Mouse (Mus musculus) lung, adult 18-20 months (tissue): ENCODE data around the gene Car2.
A peak's percentile ranks its signal among the peaks of the same experiment; 100 is the strongest.

ENCODE experiments used
- DNase-seq, 2 experiments: peaks; one replicate each; pipeline ENCODE4 v3.0.0; 2022; ENCODE audit warnings: mixed read lengths in 2 of 2

The Car2 gene

DNA sequence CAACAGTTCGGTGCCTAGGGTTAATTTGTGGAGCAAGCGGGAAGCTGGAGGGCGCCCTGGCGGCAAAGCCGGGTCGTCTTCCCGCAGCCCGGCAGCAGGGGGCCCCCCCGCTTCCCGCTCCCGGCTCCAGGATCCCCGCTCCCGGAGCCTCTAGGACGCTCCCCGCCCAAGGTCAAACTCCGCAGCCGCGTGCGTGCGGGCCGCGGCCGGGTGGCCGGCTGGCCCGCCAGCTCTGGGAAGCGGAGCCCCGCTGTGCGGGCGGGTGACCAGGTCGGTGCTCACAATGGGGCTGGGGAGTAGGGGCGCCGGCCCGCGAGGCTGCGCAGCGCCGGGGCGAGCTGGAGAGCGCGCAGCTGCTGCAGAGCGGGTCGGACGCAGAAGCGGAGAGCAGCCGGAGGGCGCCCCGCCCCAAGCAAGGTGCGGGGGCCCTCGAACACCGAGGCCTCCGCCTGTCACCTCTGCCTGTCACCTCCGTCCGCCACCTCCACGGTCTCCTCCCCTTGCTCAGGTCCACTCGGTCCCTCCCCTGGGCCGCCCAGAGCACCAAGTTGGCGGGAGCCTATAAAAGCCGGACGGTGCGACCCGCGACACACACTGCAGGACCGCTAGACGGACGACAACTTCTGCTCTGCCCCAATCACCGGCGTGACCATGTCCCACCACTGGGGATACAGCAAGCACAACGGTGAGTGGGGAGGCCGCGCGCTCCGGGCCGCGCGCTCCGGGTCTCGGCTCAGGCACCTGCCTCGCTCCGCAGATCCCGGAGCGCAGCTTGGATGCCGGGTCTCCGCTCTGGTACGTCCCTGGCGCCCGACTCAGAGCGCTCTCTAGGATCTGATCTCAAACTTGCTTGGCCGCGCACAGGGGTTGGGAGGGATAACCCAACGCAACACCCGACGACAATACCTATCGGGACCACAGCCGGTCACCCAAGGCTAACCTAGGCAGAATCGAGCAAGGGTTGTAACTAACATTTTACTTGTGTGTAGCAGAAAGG lies at the start of gene Car2:
Car2 (plus strand) TSS at position 172 of the 997 bp plus-strand sequence.
- DNase-seq: peak; percentile 77 to 82

DNA sequence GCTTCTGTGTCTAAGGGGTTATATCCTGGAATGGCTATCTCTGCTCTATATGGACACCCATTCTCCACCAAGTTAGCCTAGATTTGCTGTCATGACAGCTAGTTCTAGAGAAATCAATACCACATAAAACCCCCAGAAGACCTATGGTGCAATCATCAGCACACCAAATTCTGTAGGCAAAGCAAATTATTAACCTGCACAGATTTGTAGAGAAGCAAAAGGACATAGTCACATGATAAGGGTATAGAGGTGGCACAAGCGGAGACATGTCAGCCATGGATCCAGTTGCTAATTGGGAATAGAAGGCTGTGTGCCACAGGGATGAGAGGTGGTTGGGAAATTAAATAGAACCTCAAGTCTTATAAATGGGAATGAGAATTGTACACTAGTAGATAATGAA lies 47.1 kb upstream of the Car2 start:
- DNase-seq: no peak

DNA sequence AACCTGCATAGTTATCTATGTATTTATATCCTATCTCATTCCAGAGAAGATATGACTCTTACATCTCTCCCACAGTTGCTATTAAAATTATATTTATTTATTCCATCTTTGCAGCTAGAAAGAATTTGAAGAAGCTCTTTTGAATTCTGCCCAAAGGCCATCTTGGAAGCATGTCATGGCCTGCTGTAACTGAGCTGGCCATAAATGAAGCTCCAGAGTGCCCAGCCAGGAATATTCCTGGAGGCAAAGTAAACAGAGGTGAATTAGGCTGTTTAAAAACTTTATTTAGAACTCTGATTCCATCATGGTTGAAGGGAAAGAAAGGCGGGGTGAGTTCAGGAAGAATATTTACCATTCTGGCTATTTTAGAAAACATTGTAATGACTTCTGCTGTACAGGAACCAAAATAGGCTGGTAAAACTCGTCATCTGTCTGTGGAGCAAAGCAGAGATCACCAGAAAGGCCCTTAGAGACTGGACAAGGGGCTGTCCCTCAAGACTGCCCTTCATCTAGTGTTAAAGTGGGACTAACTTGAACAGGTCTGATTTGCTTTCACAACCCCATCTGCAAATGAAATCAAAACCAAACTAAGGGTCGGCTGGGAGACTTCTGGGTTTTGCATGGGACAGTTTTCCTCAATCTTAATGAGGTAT lies 46.5 kb upstream of the Car2 start:
- DNase-seq: no peak

DNA sequence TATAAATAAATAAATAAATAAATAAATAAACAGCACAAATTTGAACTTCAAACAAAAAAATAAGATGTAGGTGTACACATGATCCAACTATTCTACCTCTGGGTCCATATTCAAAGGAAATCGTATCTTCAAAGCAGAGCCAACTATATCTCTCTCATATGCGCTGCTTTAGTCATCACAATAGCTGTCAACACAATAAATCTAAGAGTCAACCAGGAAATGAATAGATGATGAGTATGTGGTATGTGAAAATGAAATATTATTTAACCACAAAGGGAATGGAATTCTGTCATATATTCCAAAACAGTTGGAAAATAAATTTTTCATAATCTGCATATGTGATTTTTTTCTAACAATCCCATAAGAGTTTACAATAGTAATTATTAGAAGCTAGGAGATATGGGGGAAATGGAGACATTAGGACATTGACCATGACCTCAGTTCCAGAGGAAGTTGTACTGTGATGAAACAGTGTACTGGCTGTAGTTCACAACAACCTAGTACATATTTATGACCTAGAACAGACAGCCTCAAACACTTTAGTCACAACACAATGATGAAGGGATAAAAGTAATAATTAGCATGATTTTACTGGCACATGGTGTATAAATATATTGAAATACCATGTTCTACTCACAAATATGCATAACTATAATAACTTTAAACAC lies 37.4 kb upstream of the Car2 start:
- DNase-seq: no peak

DNA sequence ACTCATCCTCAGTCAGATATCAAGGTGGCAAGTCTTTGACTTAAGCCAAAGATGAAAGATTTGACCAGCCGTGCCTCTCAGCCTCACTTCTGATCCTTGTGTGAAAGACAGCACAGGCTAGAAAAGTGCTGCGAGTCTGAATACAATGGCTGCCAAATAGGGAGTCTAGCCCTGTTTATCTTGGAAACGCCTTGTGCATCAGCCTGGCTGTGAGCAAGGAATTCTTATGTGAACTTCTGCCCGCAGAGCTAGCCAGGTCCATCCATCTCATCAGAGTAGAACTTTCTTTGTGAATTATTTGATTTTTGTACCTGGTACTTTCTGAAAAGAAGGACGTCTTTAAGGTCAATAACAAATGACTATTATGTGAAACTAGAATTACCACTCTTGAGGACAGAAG lies 32.1 kb upstream of the Car2 start:
- no peak for DNase-seq

DNA sequence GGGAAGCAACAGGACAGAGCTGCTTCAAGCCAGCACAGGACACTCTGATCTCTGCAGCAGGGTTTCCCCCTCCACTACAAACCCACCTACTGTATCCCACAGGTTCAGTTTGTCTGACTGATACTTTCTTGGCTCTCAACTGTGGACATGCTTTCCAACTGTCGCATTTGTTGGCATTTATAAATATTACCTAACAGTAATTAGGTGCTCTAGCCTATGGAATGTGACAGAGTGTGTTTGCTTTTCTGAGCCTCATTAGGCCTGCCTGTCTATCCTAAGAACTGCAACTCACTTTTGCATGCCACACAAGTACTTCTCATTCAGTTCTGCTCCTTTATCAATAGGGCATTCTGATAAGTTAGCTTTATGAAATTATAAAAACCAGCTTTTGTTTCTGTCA lies 31.6 kb upstream of the Car2 start:
- no peak for DNase-seq

DNA sequence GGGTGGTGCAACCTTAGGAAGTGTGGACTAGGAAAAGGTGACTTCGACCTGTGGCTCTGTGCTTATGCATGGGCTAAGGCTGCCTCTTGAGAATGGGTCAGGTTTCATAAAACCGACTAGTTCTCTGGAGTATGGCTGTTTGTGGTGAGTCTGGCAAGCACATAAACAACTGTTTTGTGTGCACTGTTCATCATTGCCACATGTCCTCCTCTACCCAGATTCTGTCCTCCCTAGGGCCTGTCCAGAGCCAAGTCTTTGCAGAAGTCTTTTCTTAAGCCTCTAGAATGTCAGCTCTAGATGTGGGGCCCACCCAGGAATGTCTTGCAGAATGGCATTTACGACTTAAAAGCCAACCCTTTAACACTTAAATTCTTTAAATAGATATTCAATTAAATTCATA lies 28.2 kb upstream of the Car2 start:
- no peak for DNase-seq

DNA sequence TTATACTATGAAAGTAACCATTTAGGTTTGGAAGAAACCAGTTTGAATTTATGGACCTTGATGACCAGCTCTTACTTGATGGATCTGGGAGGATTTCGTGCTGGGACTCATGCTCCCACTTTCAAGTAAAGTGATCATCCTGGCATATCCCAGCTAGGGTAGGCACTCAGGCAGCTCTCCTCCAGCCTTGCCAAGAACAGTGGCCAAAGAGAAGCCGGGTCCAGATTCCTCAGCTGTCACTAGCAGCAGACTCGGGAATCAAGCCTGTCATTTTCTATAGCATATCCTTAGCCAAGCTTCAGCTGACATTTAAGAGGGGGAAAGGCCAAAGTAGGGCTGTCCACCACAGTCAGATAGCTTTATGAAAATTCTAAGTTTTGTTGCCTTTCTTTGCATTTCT lies 25.8 kb upstream of the Car2 start:
- no peak for DNase-seq

DNA sequence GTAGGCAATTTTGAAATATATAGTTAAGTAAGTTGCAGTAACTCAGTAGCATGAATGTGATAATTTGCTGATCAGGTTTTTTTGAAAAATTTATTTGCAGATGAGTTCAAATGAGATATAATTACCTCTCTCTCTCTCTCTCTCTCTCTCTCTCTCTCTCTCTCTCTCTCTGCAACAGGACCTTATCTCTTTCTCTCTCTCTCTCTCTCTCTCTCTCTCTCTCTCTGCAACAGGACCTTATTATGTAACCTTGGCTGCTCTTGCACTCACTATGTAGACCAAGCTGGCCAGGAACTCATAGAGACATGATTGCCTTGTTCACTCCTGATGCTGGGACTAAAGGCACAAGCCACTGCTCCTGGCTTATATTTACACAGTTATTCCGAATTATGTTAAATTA lies 24.9 kb upstream of the Car2 start:
- DNase-seq: no peak

DNA sequence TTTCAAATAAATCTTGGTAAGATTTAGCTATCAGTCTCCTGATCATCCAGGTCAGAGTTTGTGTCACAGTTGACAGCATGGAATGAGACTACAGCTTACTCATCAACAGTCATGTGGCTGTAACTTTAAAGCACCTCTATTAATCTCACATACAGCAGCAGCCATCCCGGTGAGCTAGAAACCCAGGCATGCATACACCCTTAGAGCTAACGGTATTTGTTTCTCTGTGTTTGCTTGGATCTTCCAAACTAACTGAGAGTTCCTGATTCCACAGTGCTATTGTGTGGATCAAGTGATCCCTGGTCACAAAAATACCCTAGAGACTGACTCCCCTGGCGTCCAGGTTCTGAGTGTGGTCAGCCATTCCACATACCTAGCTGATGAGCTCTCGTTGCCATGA lies 24.3 kb upstream of the Car2 start:
- DNase-seq: no peak

DNA sequence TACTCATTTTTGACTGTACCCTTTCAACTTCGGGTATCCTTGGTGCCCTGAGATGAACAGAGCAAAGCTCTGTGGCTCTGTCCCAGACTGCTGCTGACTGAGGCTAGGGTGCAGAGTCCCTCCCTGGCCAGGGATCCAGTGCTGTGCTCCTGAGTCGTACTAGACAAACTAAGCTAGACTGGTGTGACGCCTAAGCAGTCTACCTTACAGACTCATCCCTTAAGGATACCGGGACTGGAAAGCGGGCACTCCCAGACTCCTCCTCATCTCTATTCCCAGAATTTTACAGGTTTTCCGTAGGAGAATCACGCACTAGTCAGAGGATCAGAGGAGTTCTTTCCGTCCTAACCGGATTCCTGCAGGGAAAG lies 23.4 kb upstream of the Car2 start:
- DNase-seq: no peak

DNA sequence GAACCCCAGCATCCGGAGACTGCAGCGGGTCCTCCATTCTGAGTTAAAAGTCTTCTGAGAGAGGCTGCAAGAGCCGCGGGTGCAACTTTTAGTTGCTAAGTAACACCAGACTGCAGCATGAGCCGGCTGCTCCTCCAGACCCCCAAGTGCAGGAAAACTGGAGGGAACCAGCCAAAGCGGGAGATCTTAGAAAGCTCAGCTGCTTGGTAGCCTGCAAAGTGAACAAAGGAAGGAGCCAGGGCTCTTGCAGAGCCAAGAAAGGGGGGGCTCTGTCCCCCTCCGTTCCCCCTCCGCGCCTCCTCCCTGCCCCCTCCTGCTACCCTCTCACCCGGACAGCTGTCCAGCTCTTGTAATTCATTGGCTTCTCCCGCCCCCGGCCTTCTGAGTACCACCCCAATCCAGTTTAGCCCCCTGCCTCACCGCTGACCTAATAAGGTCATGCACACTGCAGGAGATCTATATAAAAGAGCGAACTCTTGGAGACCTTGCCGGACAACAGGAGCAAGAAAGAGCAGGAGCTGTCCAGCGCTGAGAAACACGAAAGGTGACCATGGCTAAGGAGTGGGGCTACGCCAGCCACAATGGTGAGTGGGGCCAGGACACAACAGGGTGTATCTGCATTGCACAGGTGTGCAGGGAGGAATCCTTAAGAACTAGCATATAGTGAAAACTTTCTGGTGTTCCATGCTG lies 22.9 kb upstream of the Car2 start, which contains the start of gene Car3:
Car3 (plus strand) TSS at position 491 of the 690 bp plus-strand sequence.
- DNase-seq: no peak

DNA sequence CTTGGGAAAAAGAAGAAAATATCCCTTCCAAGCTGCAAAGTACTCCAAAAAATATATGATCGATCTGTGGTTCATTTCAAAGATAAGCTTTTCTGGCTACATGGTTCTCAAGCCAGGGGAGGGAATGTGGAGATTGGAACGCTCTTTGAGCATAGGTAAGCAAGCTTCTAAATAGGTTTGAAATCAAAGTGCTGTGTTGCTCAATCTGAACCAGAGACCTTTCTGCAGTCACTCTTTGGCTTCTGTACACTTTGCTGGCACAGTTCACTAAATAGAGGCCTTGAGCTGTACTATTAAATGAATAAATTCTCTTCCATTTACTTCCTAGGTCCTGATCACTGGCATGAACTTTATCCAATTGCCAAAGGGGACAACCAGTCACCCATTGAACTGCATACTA lies 22.2 kb upstream of the Car2 start:
- no peak for DNase-seq

DNA sequence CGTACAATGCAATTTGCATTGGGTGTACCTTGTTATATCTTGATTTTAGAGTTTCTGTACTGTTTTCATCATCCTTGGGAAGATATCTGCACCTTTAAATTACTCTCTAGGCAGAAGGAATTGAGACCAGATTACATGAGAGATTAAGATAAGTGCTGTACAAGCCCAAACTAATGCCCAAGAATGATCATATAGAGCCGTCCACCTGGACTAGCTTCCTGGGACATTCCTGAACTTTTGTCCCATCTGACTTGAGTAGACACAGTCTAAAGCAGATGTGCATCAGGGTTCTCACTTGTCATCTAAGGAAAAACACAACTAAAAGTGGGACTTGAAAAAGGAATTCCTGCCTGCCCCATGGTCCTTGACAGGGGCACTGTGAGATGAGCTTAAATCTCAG lies 20.1 kb upstream of the Car2 start:
- DNase-seq: no peak

DNA sequence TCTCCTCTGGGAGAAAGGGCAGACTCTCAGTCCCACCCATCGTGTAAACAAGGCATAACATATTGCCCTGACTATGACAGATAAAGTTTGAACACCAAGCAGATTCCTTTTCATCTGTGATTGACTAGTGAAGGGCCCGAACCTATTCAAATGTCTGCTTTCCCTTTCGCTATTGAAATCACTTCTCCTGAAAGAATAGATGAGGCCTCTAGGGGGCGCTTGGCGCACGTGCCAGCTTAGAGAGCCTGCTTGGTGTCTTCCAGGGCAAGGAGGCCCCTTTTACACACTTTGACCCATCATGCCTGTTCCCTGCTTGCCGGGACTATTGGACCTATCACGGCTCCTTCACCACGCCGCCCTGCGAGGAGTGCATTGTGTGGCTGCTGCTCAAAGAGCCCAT lies 16.3 kb upstream of the Car2 start:
- DNase-seq: peak; percentile 74 to 82

DNA sequence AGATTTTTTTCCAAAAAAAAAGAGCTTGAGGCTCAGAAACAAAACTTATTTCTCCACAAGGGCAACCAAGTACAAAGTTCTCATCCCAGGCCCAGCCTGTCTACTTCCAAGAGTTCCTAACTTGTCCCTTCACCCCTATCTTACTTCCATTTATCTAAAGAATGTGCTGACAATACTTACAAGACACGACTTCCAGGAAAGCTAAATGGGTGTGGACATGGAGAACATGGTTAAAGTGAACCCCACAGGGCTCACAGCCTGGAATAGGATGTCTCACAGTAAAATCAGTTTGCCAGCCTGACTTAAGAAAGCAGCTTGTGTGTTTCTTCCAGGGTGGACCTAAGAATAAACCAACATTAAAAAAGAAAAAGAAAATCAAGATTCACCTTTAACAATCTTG lies 15.5 kb upstream of the Car2 start:
- no peak for DNase-seq

DNA sequence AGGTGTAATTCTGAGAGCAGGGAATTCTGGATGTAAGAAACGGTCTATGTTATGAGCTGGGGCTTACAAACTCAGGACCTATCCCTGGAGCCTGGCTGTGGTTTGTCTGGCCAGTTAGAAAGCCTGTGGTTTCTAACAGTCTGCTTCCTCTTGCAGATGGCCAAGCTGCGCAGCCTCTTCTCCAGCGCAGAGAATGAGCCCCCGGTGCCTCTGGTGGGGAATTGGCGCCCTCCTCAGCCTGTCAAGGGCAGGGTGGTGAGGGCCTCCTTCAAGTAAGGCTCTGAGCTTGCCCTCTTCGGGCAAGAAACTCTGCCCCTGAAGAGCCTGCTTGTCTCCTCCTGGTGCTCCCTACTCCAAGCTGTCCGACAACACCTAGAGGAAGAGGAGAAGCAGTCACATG lies 14.7 kb upstream of the Car2 start:
- peak in 1 of 2 experiments; percentile 32 for DNase-seq

DNA sequence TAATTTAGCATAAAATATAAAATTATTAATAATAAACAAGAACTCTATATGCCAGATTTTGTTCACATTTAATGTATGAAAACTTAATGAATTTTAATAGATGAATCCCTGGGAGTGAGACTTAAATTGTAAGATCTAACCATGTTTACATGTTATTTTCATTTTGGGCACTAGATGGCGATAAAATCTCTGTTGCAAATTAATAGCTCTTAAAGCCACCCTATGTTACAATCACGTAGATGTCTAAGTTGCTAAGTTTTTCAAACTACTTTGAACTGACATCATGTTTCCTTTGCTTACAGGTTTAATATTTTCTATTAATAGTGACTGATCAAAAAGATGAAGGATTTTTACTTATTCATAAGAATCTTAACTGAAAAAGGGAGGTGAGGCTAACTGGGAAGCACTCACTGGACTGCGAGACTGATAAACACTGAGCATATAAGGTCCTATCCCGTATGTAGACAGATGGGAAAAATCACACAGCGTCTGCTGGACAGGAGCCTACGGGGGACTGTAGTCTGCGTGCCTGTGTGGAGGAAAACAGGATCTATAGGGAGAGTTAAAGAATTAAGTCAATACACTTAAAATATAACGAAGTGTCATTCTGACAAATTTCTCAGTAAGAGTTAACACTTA lies 11.6 kb upstream of the Car2 start:
- DNase-seq: no peak

DNA sequence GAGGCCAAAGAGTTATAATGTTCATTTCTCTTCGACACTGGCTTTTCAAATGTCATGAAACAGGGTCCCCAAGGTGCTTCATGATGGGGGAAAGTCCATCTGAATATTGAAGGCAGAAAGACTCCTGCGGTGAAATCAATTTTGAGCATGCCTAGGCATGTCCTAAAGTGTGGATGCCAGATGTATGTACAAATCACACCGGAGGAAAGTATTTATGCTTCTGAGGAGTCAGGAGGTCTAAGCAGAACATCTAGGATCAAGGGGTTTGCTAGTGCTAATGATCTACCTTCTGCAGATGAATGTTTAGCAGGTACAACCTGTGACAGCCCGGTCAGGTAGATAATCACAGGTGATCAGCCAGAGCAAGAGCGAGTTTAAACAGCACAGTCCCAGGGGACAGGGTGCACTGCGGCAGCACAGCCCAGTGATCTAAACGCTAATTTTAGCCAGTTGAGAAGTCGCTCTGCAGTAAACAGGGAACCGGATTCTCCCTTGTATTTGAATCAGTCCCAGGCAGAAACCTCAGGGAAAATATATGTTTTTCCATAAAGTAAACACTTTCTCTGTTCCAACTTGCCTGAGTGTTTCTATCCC lies 9.7 kb upstream of the Car2 start:
- DNase-seq: no peak

DNA sequence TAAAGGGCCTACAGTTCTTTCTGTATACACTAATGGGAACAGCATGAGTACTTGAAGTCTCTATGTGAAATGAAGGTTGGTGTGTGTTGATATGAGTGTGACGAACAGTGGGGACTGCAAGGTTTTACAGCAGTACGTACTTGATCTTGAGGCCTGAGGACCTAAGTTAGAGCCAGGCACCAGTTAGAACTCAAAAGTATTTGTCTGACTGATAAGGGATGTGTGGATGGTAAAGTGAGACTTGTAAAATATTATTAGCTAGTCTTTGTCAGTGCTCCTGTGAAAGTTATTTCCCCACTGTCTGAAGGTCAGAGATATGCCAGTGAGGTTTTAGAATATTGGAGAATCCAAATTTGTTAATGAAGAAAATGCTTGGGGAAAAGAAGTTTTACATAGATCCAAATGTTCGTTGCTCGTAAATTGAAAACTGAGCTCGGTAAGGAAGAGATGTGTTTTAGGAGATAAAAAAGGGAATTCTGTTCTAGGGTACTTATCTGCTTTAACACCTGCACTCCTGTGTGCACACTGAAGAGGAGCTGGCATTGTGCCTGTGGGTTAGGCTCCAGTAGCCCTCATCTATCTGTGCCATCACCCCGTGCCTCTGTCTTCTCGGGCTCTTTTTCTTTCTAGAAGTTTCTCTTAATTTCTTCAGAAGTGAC lies 8.7 kb upstream of the Car2 start:
- no peak for DNase-seq

DNA sequence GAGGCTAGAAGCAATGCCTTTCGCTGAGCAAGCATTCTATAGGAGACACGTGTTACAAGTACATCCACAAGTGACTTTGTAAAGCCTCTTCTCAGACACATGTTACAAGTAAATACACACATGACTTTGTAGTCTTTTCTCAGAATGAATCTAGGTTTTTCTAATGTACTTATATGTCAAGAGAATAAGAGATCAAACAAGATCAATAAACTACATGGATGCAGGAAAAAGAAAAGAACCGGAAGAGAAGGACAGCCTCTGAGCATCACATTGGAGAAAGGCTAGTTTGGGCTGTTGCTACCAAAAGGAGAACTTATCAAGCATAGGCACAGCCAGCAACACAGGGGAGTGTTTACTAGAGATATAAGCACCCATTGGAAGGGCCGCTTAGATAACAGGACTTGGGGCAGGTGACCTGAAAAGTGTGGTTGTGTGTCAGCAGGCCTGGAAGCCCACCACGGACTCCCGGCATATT lies 7.3 kb upstream of the Car2 start:
- DNase-seq: no peak
